Mouse (Mus musculus) intestine, embryonic 16.5 days (tissue): ENCODE results near the gene Rinl. TPM values are rescaled to one million over a fixed set of nuclear protein-coding genes. Genes with fewer than 3 reads are reported as not detected.

Experiments used
- ATAC-seq: fragments of 200-750 bp; cut with Nextera tagmentation; 2 replicates; pipeline ENCODE4 v1.8.0; 2017; ENCODE audit warnings: moderate TSS enrichment, moderate library complexity
- H3K27ac ChIP-seq: fragments of 300-500 bp; sonication (generic); 2 replicates; pipeline ENCODE4 v1.5.1; 2014; ENCODE audit warnings: mild to moderate bottlenecking, low read length
- H3K27me3 ChIP-seq: fragments of 300-500 bp; sonication (generic); replicated peaks from 2 replicates; pipeline ENCODE4 v1.6.1; 2014; ENCODE audit warnings: low read length, control low read depth, mixed read lengths; ENCODE audit not compliant: control insufficient read depth, insufficient read depth
- H3K36me3 ChIP-seq: fragments of 300-500 bp; sonication (generic); 2 replicates; pipeline ENCODE4 v1.6.1; 2014; ENCODE audit warnings: low read length, control low read depth; ENCODE audit not compliant: control insufficient read depth, insufficient read depth
- H3K4me1 ChIP-seq: fragments of 300-500 bp; sonication (generic); 2 replicates; pipeline ENCODE4 v1.6.1; 2014; ENCODE audit warnings: low read length, control low read depth, mixed read lengths; ENCODE audit not compliant: control insufficient read depth, insufficient read depth
- H3K4me2 ChIP-seq: fragments of 300-500 bp; sonication (generic); 2 replicates; pipeline ENCODE4 v1.6.1; 2014; ENCODE audit warnings: low read depth, low read length, control low read depth
- H3K4me3 ChIP-seq: fragments of 300-500 bp; sonication (generic); 2 replicates; pipeline ENCODE4 v1.5.1; 2014; ENCODE audit warnings: mild to moderate bottlenecking, low read length
- H3K9ac ChIP-seq: fragments of 300-500 bp; sonication (generic); 2 replicates; pipeline ENCODE4 v1.6.1; 2014; ENCODE audit warnings: low read depth, low read length
- H3K9me3 ChIP-seq: fragments of 300-500 bp; sonication (generic); 2 replicates; pipeline ENCODE4 v1.6.1; 2016; ENCODE audit warnings: low read length, control low read depth; ENCODE audit not compliant: control insufficient read depth
- WGBS: fragments of 180-500 bp; shearing (Covaris S2); extraction: QIAGEN DNeasy Blood & Tissue Kit; methylation state at CpG from one replicate; pipeline ENCODE4 v1.1.7; 2014; 5-methylcytosine and 5-hydroxymethylcytosine counted together
- polyA plus RNA-seq: library from polyadenylated mRNA; unstranded; fragments of >200 nt; fragmentation: Nextera tagmentation; extraction: Ambion mirVana; gene quantifications from 2 replicates; pipeline ENCODE4 v1.2.1, GENCODE M21; 2015

Gene Rinl
- polyA plus RNA-seq, 1 experiment from 2014 or later: 5.9 TPM

DNA sequence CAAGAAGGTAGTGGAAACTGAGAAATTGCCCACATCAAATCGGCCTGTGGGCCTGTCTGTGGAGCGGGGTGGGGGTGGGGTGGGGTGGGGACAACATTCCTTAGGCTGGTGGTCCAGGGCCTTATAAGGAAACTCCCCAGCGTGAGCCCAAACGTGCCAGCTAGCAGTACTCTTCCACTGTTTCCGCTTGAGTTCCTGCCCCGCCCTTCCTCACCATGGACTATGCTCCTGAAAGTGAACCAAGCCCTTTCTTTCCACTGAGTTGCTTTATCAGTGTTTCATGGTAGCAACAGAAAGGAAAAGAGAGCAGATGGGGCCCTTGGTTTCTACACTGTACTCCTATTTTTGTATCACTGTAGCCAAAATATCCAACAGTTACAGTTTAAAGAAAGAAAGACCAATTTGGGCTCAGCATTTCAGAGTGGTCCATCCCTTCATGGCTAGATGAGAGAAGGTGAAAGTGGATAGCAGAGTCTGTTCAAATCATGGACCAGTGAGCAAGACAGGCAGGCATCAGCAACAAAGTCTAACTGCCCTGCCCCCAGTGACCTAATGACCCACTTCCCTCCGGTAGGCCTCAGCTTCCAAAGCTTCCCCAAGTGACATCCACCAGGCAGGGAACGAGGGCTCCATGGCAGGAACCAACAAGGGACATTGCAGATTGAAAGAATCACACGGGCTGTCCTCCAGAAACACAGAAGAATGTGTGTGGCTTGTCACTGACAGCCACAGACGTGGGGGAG, 14.2 kb downstream of the Rinl start:
- ATAC-seq: peak; percentile 83
- H3K4me3 ChIP-seq: peak overlapping the region; percentile 16; the same call in 1 of the 2 replicates
- no peaks in the 10 kb centered on the region for H3K27me3 ChIP-seq
- 4% methylated on average over 10 of the region's 10 CpGs for WGBS
- peak overlapping the region; percentile 64 for H3K9ac ChIP-seq
- H3K4me1 ChIP-seq: peaks cover 38% of the 10 kb centered on the region
- H3K9me3 ChIP-seq: no peaks in the 10 kb centered on the region
- peak overlapping the region; percentile 100 for H3K27ac ChIP-seq
- peak overlapping the region; percentile 55 for H3K4me2 ChIP-seq
- no peaks in the 10 kb centered on the region for H3K36me3 ChIP-seq

DNA sequence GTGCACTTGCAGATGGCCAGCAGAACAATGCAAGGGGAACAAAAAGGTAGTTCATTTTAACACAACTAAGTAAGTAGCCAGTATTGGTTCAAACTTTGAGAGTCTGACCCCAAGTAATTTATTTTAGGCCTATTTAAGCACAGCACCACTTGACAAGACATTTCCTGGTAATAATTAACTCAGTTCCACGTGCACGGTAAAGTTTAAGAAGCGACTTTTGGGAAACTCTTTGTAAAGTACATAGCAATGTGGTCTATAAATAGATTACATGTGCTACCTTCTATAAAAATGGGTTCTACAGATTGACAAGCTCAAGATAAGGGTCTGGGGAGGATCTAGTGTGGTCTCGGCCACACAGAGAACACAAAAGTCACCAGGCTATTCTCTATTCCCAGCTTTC, 15.0 kb downstream of the Rinl start:
- Histone ChIP-seq H3K9ac (peak overlapping the region; percentile 64), H3K4me1 (peaks cover 39% of the 10 kb centered on the region), H3K27me3 (no peaks in the 10 kb centered on the region), H3K4me2 (peak overlapping the region; percentile 55), H3K4me3 (no peak overlapping the region), H3K36me3 (no peaks in the 10 kb centered on the region), H3K27ac (peak overlapping the region; percentile 100), H3K9me3 (no peaks in the 10 kb centered on the region)
- WGBS: 27% methylated on average over 4 of the region's 4 CpGs
- ATAC-seq: peak; percentile 14; the same call in 1 of the 2 replicates

DNA sequence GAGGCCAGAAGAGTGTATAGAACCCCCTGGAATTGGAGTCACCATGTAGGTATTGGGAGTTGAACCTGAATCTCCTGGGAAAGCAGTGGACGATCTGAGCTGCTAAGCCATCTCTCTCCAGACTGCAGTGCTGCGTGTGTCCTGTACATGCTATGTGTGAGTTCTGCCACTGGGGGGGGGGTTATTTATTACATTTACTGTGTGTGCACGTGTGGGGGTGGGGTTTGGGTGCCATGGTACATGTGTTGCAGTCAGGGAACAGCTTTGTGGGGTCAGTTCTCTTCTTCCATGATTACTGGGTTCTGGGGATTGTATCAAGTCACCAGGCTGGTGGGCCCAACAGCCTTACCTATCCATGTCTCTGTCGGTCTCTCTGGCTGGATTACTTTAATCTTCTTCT, 18.1 kb downstream of the Rinl start:
- H3K4me2 ChIP-seq: no peak overlapping the region
- H3K9me3 ChIP-seq: no peaks in the 10 kb centered on the region
- no peak overlapping the region for H3K9ac ChIP-seq
- no peak for ATAC-seq
- H3K27me3 ChIP-seq: no peaks in the 10 kb centered on the region
- H3K4me1 ChIP-seq: peaks cover 30% of the 10 kb centered on the region
- WGBS: 72% methylated on average over 4 of the region's 4 CpGs
- no peak overlapping the region for H3K4me3 ChIP-seq
- H3K27ac ChIP-seq: no peak overlapping the region
- H3K36me3 ChIP-seq: no peaks in the 10 kb centered on the region

DNA sequence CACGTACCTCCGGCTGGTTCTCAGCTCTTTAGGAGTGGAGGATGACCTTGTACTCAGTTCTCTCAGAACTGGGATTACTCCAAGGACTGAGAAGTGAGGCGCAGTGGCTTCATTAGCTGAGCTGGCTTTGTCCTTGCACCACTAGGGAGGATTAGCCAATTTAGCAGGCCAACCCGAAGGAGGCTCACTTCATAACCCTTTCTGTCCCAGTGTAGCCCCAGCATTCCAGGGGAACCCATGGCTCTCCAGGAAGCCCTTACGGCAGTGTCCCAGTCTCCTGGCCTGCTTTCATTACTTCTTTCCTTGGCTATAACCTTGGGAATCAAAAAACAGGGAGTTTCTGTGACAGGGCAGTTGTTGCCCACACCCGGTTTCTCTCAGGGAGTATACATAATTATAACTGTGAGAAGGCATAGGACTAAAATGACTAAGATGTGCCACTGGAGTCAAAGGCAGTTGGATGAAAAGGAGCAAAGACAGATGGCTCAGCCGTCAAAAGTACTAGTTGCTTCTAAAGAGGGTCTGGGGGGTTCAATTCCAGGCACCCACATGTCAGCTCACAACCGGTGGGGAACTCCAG, 19.0 kb downstream of the Rinl start:
- H3K4me3 ChIP-seq: peak overlapping the region; percentile 73
- H3K27ac ChIP-seq: peak overlapping the region; percentile 99
- H3K9me3 ChIP-seq: no peaks in the 10 kb centered on the region
- peaks cover 26% of the 10 kb centered on the region for H3K4me1 ChIP-seq
- H3K27me3 ChIP-seq: no peaks in the 10 kb centered on the region
- WGBS: 43% methylated on average over 8 of the region's 8 CpGs
- peak overlapping the region; percentile 95 for H3K4me2 ChIP-seq
- H3K9ac ChIP-seq: peak overlapping the region; percentile 96
- no peaks in the 10 kb centered on the region for H3K36me3 ChIP-seq
- no peak for ATAC-seq

DNA sequence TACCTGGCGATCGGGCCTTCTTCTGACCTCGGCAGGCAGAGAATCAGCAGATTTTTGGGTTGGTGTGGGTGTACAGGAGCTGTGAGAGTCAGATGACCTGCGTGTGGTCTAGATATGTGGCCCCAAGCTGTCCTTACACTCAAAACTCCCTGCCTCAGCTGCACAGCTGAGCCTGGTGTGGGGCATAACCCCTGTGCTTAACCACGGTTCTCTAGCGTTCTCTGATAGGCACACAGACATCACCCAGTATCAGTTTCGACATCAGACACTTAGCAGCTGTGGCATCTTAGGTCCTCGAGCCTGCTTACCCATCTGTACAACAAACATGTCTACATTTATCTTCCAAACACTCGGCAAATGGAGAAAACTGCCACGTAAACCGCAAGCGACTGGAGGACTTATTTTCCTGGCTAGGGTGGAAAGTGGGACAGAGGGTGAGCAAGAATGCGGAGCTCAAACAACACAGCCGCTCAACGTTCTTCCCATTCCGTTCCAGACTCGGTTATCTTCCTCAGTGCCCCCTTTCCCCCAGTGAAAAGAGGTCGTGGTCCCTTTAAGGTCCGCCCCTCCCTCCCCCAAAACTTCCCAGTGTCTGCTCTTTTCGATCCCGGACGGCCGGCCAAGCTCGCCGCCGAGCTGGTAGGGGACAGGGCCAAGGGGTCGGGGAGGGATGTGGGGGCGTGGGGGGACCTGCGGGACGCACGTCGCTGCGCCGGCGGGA, 19.6 kb downstream of the Rinl start, which contains the start of gene Hnrnpl:
Gene Hnrnpl, plus strand, starts transcription at position 321 of the 721 bp plus-strand sequence.
- H3K36me3 ChIP-seq: peaks cover 6% of the 10 kb centered on the region; the same call in 1 of the 2 replicates
- peak within 1 kb of the TSS; percentile 73 for H3K4me3 ChIP-seq
- peak within 1 kb of the TSS; percentile 99 for H3K27ac ChIP-seq
- 3% methylated on average over 35 of the region's 35 CpGs for WGBS
- peaks cover 26% of the 10 kb centered on the region for H3K4me1 ChIP-seq
- peak within 1 kb of the TSS; percentile 95 for H3K4me2 ChIP-seq
- ATAC-seq: peak; percentile 8
- H3K9me3 ChIP-seq: no peaks in the 10 kb centered on the region
- peak within 1 kb of the TSS; percentile 96 for H3K9ac ChIP-seq
- no peaks in the 10 kb centered on the region for H3K27me3 ChIP-seq

DNA sequence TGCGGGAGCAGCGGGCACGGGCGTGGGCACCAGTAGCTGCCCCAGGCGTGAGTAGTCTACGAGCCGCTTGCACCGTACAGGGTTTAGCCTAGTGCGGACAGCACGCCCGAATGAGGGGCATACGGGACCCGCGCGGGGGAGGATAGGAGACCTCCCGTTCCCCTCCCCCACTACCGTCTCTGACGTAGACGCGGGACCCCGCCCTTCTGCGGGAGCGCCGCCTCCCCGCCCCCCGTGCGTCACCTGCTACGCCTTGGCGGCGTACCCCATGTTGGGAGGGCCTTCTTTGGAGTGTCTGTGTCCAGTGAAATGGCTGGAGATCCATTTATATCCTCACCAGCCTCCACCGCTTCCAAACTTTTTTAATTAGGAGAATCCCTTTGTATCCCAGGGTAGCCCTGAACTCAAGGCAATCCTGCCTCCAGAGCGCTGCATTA, 20.2 kb downstream of the Rinl start:
- Histone ChIP-seq H3K36me3 (peaks cover 11% of the 10 kb centered on the region), H3K9ac (peak overlapping the region; percentile 96), H3K4me2 (peak overlapping the region; percentile 95), H3K4me1 (peaks cover 24% of the 10 kb centered on the region), H3K9me3 (no peaks in the 10 kb centered on the region), H3K27ac (peak overlapping the region; percentile 99), H3K4me3 (peak overlapping the region; percentile 73), H3K27me3 (no peaks in the 10 kb centered on the region)
- WGBS: 0% methylated on average over 32 of the region's 32 CpGs
- ATAC-seq: peak; percentile 62

DNA sequence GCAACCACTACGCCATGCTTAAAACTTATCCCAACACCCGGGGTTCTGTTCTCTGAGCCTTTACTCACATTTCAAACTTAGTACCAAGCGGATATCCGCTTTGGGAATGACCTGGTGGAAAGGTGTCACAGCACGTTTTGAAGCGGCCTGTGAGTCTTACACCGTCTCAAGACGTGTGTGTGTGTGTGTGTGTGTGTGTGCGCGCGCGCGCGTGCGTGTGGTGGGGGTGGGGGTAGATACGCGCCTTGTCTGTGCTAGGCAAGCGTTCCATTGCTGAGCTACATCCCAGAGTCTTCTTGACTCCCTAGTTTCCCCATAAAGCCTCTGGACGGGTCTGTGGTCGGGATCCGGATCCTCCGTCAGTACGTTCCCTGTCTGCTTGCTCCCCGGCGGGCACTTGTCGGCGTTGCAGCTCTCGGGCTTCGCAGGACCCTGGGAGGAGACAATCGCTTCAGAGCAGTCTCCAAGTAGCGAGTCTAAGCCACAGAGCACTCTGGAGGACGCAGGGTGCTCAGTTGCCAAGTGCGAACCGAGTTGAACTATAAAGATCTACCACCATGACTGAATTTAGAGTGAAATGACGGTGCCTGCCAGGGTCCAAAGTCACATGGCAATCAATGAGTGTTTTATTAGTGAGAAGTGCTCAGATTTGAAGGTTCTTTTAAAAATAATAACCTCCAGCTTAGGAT, 20.8 kb downstream of the Rinl start:
- WGBS: under 1% methylated on average over 35 of the region's 35 CpGs
- peak overlapping the region; percentile 99 for H3K27ac ChIP-seq
- peak; percentile 34 for ATAC-seq
- peak overlapping the region; percentile 73 for H3K4me3 ChIP-seq
- H3K4me1 ChIP-seq: peaks cover 26% of the 10 kb centered on the region
- H3K9me3 ChIP-seq: no peaks in the 10 kb centered on the region
- peak overlapping the region; percentile 95 for H3K4me2 ChIP-seq
- peaks cover 16% of the 10 kb centered on the region for H3K36me3 ChIP-seq
- no peaks in the 10 kb centered on the region for H3K27me3 ChIP-seq
- peak overlapping the region; percentile 96 for H3K9ac ChIP-seq

DNA sequence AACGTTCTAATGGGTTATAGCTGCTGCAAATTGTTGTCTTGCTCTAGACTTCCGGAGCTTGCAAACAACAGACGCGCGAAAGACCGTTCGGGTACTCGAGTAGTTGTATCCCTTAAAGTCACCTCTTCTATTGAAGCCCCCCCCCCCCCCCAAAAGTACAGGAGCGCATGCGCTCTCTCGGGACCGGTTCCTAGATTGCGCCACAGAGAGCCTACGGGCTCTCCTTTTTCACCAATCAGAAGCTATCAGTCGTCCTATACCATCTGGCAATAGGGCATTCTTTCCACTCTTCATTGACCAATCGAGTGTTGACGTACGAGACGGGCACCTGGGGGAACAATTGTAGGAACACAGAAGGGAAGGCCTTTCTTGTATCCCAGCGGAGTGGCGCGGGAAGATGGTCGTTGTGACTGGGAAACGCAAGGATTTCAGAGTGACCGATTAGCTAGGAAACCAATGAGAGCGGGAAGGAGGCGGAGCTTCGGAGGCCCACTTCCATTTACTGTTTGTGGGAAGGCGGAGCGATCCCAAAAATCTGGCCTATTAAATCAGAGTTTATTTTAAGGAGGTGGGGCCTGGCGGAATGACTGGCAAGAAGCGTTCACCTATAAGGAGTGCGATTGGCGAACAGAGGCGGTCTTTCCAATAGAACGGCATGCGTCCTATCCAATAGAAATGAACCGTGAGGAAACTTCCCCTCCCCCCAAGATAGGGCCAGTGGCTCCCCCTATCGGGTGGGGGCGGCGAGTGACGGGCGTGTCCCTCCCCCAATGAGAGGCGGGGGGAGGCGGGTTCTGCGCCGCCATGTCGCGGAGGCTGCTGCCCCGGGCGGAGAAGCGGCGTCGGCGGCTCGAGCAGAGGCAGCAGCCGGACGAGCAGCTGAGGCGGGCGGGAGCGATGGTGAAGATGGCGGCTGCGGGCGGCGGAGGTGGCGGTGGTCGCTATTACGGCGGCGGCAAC, 21.6 kb downstream of the Rinl start:
- WGBS: under 1% methylated on average over 68 of the region's 70 CpGs
- Histone ChIP-seq H3K27ac (peak overlapping the region; percentile 99), H3K4me3 (peak overlapping the region; percentile 73), H3K9me3 (no peaks in the 10 kb centered on the region), H3K27me3 (no peaks in the 10 kb centered on the region), H3K9ac (peak overlapping the region; percentile 96), H3K4me1 (peaks cover 33% of the 10 kb centered on the region), H3K36me3 (peaks cover 23% of the 10 kb centered on the region), H3K4me2 (peak overlapping the region; percentile 95)
- peak; percentile 89 for ATAC-seq
